Mouse (Mus musculus) embryonic facial prominence, embryonic 12.5 days (tissue): ENCODE data around the gene Dpy19l2. TPM values are rescaled to one million over a fixed set of nuclear protein-coding genes. Genes with fewer than 3 reads are reported as not detected.

ENCODE experiments used
- ATAC-seq: fragments of 200-750 bp; cut with Nextera tagmentation; 2 replicates; pipeline ENCODE4 v1.8.0; 2017; ENCODE audit not compliant: insufficient number of reproducible peaks, insufficient read depth, low FRiP score, low TSS enrichment
- H3K27ac ChIP-seq: fragments of 300-500 bp; sonication (generic); 2 replicates; pipeline ENCODE4 v1.5.1; 2016; ENCODE audit warnings: mild to moderate bottlenecking
- H3K27me3 ChIP-seq: fragments of 300-500 bp; sonication (generic); 2 replicates; pipeline ENCODE4 v1.6.1; 2016; ENCODE audit warnings: mild to moderate bottlenecking, moderate library complexity
- H3K36me3 ChIP-seq: fragments of 300-500 bp; sonication (generic); 2 replicates; pipeline ENCODE4 v1.6.1; 2016; ENCODE audit warnings: mild to moderate bottlenecking
- H3K4me1 ChIP-seq: fragments of 300-500 bp; sonication (generic); 2 replicates; pipeline ENCODE4 v1.6.1; 2016
- H3K4me2 ChIP-seq: fragments of 300-500 bp; sonication (generic); replicated peaks from 2 replicates; pipeline ENCODE4 v1.6.1; 2016; ENCODE audit warnings: mild to moderate bottlenecking, moderate library complexity
- H3K4me3 ChIP-seq: fragments of 300-500 bp; sonication (generic); 2 replicates; pipeline ENCODE4 v1.5.1; 2016; ENCODE audit warnings: mild to moderate bottlenecking
- H3K9ac ChIP-seq: fragments of 300-500 bp; sonication (generic); 2 replicates; pipeline ENCODE4 v1.6.1; 2016; ENCODE audit warnings: mild to moderate bottlenecking, moderate library complexity
- H3K9me3 ChIP-seq: fragments of 300-500 bp; sonication (generic); 2 replicates; pipeline ENCODE4 v1.6.1; 2016; ENCODE audit warnings: mild to moderate bottlenecking, moderate library complexity
- WGBS: fragments of 180-500 bp; shearing (Covaris S2); methylation state at CpG from one replicate; pipeline ENCODE4 v1.1.7; 2016; 5-methylcytosine and 5-hydroxymethylcytosine counted together
- polyA plus RNA-seq: library from polyadenylated mRNA; unstranded; fragments of >200 nt; fragmentation: Nextera tagmentation; extraction: Ambion mirVana; gene quantifications from 2 replicates; pipeline ENCODE4 v1.2.1, GENCODE M21; 2016

The Dpy19l2 gene
- polyA plus RNA-seq, 1 experiment from 2014 or later, result 0.52 TPM

GRCm38 (mm10) chr9:24511371-24512120 is 184.5 kb downstream of the Dpy19l2 start:
- Histone ChIP-seq H3K4me1 (no peaks in the 10 kb centered on the region), H3K27ac (no peak overlapping the region), H3K27me3 (no peaks in the 10 kb centered on the region), H3K9ac (no peak overlapping the region), H3K4me3 (no peak overlapping the region), H3K36me3 (no peaks in the 10 kb centered on the region), H3K4me2 (no peak overlapping the region), H3K9me3 (no peaks in the 10 kb centered on the region)
- 83% methylated on average over 4 of the region's 4 CpGs for WGBS
- no peak for ATAC-seq

GRCm38 (mm10) chr9:24508880-24509279 is 187.2 kb downstream of the Dpy19l2 start:
- WGBS, result 88% methylated on average over 4 of the region's 4 CpGs
- H3K4me1 ChIP-seq, result no peaks in the 10 kb centered on the region

More at GRCm38 (mm10) chr9:24508880-24509279, 187.2 kb downstream of the Dpy19l2 start:
- no peak overlapping the region for H3K4me2 ChIP-seq
- no peak for ATAC-seq
- no peaks in the 10 kb centered on the region for H3K36me3 ChIP-seq
- H3K9me3 ChIP-seq, result no peaks in the 10 kb centered on the region
- no peak overlapping the region for H3K4me3 ChIP-seq
- H3K27ac ChIP-seq, result no peak overlapping the region
- H3K27me3 ChIP-seq, result no peaks in the 10 kb centered on the region
- no peak overlapping the region for H3K9ac ChIP-seq

Other genes with a start within 250 kb of the Dpy19l2 start
- 16.8 and 21.5 TPM in 2 replicates for gene Dpy19l1, start 193.2 kb downstream of the Dpy19l2 start, polyA plus RNA-seq
- not detected in 2 replicates for gene Cypt4, start 71.1 kb downstream of the Dpy19l2 start, polyA plus RNA-seq
- gene Tbx20, start 78.0 kb upstream of the Dpy19l2 start, polyA plus RNA-seq, result 0.15 and 0.75 TPM in 2 replicates